Mouse (Mus musculus) adipocyte (in vitro differentiated cells): Measurements from ENCODE around the gene Cd3eap.

Experiments used
- DNase-seq: peaks from one replicate; pipeline ENCODE4 v3.0.0-alpha.2; 2016; ENCODE audit warnings: low spot score

Cd3eap gene

DNA sequence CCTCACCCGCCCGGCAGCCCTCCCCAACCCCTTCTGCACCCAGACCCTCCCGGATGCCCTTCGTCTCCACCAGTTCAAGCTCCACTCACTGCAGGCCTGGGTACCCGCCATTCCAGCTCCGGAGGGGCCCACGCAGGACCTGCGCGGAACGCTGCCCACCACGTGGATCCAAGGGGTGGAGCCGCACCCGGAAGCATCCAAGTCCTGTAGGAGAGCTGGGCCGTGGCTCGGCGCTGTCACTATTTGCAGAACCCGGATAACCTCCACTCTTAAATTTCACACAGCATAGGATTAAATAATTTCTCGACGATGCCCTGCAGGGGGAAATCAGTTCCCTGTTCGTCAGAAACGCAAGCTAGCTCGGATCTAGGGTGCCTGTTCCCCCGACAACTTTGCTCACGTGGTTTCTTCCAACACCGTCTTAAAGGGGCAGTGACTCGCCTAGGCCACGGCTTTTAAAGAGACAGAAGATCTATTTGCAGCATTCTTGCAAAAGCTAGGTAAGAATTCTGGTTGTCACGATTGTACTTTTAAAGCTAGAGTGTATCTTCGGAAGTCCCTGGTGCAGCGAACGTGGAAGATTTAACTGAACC is at the start of gene Cd3eap, which contains the start of gene Ppp1r13l:
Gene Cd3eap (minus strand): TSS at position 185 of the 593 bp plus-strand sequence.
Gene Ppp1r13l (plus strand): TSS at position 451 of the 593 bp plus-strand sequence.
- DNase-seq = peak; percentile 85

DNA sequence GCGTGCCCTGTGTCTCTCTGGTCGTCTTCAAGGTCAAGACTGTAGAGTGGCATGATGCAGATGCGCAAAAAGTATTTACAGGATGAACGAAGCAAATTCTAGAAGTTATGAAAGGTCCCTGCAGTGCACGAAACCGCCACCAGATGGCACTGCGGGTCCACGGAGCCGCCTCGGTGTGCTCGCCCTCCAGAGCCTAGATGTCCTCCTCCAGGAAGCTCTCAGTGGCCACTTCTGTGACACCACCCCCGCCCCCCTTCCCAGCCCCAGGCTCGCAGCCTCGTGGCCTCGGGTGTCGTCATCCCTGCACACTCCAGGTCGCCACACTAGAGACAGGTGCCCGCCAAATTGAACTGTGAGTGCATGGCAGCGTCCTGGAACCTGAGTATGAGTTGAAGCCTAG is 46.1 kb upstream of the Cd3eap start:
- DNase-seq = peak; percentile 61

DNA sequence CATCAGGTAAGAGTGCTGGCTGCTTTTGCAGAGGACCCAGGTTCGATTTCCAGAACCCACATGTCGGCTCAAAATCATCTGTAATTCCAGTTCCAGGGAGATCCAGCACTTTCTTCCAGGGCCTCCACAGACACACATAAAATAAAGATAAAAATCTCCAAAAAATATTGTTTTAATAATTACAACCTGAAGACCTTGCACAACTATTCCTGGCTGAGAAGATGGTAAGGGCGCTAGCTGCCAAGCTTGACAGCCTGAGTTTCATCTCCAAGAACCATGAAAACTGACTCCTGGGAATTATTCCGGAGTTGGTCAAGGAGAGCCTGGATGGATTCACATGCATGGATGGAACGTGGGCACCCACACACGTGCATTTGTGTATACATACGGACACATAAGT is 45.2 kb upstream of the Cd3eap start, which contains the start of gene Ckm:
Gene Ckm (plus strand): TSS at position 301 of the 400 bp plus-strand sequence.
- DNase-seq = no peak

DNA sequence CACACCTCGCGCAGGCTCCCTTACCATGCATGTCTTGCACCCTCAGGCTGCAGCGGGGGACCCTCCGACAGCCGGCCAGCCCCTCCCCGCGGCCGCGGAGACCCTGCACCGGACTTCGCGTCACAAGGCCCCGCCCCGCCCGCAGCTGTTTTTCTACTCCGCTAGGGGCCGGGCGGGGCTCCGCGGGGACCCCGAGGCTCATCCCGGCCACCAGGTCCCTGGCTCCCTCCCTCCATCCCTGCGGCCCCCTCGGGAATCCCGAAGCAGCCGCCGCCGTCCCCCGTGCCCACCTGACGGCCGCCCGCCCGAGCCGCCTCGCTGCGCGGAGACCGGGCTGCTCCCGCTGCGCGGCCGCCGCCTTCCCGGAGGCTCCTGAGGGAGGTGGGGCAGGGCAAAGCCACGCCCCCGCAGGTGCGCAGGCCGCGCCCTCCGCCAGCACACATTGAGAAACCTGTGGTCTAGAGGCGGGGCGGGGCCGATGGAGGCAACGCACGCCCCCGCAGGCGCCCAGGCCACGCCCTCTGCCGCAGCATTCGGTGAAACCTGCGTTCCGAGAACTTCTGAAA is 44.5 kb upstream of the Cd3eap start, which contains the start of gene Klc3:
Gene Klc3 (minus strand): TSS at position 374 of the 566 bp plus-strand sequence.
- no peak for DNase-seq

DNA sequence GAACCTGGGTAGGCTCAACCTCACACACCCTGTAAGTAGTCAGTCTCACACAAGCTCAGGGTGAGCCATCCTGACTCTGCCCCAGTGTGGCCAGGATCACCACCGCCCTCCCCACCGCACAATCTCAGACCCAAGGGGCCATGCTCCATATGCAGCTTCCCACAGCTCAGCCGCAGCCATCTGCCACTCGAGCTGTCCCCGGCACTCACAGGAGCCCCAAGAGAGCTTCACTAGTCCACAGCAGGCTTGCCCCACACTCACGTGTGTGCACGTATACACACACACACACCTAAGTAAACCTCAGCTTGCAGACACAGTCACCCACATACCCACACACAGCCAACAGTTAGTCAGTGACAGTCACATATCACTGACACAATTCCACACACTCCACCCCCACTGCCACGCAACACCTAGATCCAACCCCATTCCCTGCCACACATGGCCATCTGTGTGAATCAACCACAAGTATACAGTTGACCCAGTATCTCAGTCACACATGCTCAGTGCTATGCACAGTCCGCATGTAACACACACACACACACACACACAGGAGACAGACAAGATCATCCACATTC is 43.3 kb upstream of the Cd3eap start:
- DNase-seq = no peak

DNA sequence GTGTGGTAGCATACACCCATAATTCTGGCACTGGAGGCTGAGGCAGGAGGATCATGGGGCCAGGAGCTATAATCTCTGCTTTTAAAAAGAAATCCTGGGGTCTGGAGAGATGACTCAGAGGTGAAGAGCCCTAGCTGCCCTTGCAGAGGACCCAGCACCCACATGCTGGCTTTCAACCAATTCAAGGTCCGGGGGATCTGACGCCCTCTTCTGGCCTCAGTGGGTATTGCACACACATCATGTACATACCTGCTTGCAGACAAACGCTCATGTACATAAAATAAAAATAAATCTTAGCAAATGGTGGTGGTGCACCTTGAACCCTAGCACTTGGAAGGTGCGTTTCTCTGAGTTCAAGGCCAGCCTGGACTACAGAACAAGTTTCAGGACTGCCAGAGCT is 41.7 kb upstream of the Cd3eap start:
- no peak for DNase-seq

DNA sequence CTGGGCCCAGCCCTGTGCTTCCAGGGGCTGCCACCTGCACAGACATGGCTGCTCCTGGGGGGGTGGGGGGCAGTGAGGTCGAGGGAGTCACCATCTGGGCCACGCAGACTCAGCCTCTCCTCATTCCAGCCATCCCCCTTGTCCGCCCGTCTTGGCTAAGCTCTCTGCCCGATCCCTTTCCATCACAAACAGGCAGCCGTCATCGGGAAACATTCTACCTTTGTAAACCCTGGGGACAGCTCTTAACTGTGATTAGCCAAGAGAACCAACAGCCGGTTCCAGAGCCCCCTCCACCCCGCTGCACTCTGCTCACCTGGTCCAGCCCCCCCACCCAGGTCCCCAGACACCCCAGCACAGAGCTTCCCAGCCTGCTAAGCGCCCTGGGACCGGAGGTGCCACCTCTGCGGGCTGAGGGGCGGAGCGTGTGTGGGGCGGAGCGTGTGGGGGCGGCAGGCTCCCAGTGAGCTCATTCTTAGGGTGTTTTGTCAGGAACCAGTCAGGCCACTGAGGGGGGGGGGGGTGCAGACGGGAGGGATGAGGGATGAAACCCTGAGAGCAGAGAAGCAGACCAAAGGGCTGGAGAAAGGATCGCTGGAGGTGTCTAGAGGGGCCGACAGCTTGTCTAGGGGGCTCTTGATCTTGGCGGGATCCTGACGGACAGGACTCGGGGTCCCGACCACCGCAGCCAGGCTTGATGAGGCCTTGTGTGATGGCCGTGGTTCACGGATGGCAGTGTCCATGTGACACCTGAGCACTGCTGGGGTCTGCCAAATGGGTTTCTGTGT is 40.4 kb upstream of the Cd3eap start:
- DNase-seq = no peak

DNA sequence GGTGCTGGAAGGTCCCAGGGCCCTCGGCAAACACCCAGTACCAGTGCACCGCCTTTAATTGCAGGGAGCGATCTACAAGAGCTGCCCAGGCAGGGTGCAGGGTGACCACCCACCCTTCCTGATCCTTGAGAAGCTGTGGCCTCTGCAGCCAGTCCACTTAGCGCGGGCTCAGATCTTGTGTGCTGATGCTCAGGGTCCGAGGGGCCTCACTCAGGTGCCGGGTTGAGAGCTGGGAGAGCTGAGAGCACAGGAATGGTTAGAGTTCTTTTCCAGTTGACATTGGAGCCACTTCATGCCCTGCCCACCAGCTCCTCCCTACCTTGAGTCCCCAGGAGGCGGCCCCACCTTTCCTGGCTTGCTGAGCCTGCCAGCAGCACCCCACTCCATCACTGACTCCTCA is 35.2 kb upstream of the Cd3eap start:
- no peak for DNase-seq

DNA sequence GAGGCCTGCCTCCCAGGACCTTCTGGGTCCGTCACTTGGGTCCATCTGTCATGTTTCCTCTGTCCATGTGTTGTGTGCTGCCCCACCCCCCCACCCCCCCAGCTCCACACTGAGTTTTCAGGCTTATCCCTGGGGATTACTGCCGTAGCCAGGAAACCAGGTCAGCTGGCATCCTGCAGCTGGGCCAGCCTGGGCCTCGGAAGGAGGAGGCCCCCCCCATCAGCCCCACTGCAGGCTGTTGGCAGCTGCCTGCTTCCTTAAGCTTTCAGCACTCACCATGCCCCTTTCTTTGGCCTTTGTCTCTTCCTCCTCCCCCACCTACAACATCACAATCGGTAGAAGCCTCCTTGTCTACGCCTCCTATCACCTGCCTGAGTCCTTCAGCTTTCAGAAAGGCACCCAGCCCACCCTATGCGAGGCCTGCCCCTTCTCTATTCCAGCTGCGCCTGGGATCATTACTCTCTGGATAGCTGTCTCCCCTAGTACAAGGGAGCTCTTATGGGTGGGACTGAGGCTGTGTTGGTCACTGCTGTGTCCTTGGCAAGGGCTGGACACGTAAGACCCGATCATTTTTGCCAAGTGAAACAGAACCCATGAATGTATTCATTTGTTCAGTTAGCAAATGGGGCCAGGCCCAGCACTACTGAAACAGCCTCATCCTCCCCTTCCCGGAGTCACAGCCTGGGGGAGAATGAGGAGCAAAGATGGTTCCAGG is 29.6 kb upstream of the Cd3eap start:
- DNase-seq = no peak

DNA sequence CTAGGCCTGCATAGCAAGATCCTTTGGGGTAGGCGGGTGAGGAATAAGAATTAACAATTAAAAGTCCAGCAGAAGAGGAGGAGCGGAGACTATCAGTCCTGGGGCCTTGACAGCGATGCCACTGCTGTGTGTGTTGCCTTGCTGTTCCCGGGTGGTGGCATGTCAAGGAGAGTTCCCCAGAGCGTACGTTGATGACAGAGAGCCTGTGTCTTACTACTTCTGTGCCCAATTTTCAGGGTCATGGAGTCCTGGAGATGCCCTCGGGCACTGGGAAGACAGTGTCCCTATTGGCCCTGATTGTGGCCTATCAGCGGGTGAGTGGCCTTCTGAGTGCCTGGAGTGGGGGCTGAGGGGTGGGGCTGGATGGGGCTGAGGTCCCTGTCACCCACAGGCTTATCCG is 24.4 kb upstream of the Cd3eap start:
- DNase-seq = no peak

DNA sequence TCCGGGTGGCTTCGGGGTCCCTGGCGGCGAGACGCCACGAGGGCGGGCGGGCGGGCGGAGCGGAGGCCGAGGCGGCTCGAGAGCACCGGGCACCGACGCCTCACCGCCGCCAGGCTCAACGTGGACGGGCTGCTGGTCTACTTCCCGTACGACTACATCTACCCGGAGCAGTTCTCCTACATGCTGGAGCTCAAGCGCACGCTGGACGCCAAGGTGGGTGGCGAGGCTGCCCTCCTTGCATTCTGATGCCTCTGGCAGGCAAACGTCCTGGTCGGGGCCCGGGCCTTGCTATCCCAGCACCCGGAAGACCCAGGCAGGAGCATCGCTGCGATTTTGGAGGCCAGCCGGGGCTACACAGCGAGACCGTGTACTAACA is 22.9 kb upstream of the Cd3eap start:
- DNase-seq = no peak

DNA sequence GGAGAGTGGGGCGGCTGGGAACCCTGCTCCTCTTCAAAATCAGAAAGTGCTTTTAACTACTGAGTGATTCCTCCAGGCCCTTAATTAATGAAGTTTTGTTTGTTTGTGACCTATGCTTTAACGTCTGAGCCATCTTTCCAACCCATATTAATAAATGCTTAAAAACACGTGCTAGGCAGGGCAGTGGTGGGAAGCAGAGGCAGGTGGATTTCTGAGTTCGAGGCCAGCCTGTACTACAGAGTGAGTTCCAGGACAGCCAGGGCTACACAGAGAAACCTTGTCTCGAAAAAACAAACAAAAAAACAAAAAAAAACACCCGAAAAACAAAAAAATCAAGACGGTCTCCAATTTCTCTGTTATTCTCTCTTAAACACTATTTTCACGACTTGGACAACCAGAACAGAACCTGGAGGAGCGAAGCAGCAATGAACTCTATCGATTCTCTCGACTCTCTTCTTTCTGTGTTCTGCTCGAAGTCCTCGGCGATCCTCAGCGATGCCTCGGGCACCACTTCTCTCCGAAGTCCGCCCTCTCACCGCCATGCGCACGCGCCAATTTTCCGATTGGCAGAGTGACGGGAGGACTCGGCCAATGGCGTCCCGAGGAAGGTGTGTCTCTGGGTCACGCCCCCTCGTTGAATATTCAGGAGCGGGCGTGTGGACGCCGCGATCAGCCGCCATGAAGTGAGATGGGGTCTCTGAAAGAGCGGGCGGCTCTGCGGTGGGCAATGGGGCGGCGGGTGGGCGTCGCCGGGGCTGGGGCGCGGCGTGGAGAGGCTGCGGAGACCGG is 22.3 kb upstream of the Cd3eap start, which contains the start of gene Ercc2:
Gene Ercc2 (plus strand): TSS at position 634 of the 789 bp plus-strand sequence.
- peak; percentile 96 for DNase-seq

DNA sequence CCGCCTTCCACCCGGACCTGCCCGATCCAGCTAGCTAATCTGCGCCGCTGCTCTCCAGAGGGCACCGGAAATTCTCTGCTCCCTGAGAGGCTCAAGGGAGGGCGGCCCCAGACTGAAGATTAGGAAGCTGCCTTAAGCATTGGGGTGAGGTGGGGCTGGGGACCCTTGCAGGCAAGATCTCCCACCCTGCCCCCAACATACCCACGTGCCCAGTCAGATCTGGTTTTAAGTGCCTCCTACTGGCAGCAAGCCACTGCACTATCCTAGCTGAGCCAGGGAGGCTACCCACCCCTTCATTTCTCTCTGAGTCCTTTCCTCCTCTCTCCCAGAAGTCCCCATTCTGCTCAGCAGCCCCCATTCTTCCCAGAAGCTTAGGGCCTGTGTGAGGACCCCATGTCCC is 18.8 kb upstream of the Cd3eap start:
- DNase-seq = no peak

DNA sequence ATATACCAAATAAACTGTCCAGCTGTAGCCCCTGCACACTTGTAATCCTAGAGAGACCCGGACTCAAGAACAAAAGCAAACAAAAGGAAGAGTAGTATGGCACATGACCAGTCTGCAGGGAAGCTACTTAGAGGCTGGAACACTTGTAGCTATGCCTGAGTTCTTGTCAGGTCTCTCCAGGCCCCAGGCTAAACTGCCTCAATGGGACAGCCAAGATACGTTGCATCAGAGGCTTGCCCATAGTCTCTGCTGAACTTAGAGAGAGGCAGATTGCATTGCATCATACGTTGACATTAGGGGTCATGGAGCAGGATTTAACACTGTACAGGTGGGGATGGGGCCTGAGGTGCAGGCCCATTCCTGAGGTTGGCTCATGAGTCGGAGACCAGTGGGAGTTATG is 16.7 kb upstream of the Cd3eap start:
- DNase-seq = no peak

DNA sequence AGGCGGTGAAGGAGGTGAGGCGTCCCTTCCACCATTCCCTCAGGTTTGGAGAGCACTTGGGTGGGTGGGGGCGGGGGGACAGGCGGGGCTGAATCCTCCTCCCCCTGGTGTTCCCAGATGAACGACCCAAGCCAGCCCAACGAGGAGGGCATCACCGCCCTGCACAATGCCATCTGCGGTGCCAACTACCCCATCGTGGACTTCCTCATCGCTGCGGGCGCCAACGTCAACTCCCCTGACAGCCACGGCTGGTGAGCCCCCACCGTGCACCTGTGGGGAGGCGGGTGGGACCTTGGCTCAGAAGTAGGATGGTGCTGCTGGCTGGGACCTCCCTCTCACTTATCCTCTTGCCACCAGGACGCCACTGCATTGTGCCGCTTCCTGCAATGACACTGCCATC is 16.1 kb upstream of the Cd3eap start:
- DNase-seq = no peak

DNA sequence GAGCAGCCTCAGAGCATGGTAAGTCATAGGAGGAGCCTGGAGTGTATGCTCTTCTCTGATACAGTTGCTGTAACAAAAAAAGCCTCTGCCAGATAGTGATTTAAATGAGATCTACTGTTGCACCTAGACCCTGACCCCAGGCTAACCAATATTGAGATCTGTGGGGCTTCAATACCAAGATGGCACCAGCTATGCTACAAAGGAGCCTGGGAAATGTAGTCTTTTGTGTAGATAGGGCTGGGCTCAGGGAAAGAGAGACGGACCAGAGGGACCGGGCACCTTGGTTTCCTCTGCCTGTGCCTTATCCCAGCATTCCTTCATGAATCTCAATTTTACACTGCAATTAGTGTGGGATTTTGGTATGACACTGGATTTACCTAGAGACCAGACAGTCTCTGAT is 14.1 kb upstream of the Cd3eap start:
- DNase-seq = no peak

DNA sequence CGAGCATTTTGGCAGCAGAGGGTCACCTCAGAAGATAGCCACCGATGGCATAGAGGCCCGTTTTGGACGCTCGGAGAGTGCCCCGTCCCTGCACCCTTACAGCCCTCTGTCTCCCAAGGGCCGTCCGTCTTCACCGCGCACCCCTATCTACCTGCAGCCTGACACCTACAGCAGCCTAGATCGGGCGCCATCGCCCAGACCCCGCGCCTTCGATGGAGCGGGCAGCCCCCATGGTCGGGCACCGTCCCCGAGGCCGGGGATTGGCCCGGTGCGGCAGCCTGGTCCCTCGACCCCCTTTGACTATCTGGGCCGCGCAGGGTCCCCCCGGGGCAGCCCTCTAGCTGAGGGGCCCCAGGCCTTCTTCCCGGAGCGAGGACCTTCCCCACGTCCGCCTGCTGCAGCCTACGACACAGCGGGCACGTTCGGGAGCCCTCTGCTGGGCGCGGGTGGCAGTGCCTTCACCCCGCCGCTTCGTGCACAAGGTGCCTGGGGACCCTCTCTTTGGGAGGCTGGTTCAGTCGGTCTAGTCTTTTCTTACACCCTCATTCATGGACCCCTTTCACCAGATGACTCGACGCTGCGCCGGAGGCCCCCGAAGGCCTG is 10.6 kb upstream of the Cd3eap start:
- DNase-seq = no peak

DNA sequence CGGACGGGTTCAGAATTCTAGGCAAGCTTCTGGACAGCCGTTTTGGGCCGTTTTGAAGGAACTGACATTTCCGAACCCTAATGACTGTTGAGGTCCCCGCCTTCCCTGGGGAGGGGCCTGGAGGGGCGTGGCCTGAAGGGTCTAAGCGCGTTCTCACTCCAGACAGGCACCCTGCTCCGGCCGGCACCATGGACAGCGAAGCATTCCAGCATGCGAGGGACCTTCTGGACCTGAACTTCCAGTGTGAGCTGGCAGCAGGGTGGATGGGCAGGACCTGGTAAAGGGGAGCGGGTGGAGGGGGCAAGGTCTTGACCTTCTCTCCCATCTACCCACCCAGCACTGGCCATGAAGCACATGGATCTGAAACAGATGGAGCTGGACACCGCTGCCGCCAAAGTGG is 9.1 kb upstream of the Cd3eap start:
- DNase-seq = no peak

DNA sequence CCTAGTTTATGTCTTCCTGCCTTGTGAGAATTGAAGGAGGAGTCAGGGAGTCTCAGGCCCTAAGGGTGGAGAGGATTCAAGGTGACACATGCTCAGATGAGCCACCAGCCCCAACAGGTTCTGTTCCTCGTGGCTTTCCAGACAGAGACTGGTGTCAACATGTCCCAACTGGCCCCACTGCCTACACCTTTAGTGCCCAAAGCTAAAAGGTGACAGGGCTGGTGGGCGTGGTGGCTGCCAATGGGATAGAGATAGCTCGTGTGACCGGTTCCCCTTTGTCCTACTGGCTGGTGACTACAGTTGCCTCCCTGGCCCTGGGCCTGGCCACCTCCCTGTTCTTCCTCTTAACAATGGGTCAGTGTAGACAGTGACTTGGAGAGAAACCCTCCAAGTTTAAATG is 6.1 kb upstream of the Cd3eap start:
- no peak for DNase-seq

DNA sequence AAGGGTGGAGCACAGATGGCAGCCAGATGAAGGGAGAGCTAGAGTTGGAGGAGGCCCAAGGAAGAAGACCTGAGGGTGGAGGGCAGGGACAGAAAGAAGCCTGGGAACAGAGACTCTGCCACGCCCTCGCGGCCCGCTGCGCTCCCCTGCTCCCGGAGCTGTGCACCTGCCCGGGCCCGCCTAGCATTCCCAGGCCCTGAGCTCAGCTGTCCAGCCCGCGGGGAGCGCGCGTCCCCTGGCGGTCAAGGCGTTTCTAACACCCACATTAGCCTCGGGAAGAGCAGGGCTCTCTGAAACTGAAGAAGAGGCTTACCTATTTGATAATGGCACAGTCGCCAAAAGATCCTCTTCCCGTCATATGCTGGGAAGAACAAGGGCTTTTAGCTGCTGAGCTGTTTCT is 4.6 kb upstream of the Cd3eap start:
- peak; percentile 54 for DNase-seq

DNA sequence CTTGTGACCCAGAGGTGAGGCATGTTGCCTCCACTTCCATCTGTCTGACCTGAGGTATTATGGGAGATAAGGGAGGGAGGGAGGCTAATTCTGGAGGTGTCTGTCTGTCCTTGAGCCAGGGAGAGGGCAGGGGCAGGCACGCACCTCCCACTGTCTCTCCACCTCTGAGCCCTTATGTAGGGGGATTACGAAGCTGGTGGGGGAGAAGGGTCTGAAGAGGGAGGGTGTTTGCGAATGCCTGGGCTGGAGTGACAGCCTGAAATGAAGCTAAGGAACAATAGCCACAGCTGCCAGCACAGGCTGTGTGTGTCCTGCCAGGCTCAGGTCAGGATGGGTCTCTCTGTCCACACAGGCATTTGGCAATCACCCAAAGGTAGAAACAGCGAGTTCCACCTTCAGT is 3.0 kb upstream of the Cd3eap start:
- DNase-seq = no peak
